Mouse (Mus musculus) embryonic facial prominence, embryonic 14.5 days (tissue): Measurements from ENCODE around the gene Rpusd1. TPM values are rescaled to one million over a fixed set of nuclear protein-coding genes. Genes with fewer than 3 reads are reported as not detected.

ENCODE experiments used
- ATAC-seq: fragments of 200-750 bp; cut with Nextera tagmentation; 2 replicates; pipeline ENCODE4 v1.8.0; 2017; ENCODE audit warnings: low read depth, moderate number of reproducible peaks, moderate TSS enrichment
- DNase-seq: peaks from one replicate; pipeline ENCODE4 v3.0.0-alpha.2; 2015; ENCODE audit warnings: low spot score
- H3K27ac ChIP-seq: fragments of 300-500 bp; sonication (generic); replicated peaks from 2 replicates; pipeline ENCODE4 v1.5.1; 2014; ENCODE audit warnings: low read depth, mild to moderate bottlenecking, low read length, moderate library complexity
- H3K27me3 ChIP-seq: fragments of 300-500 bp; sonication (generic); replicated peaks from 2 replicates; pipeline ENCODE4 v1.6.1; 2014; ENCODE audit warnings: low read length; ENCODE audit not compliant: control insufficient read depth, insufficient read depth
- H3K36me3 ChIP-seq: fragments of 300-500 bp; sonication (generic); 2 replicates; pipeline ENCODE4 v1.6.1; 2014; ENCODE audit warnings: low read length, mixed read lengths; ENCODE audit not compliant: control insufficient read depth, insufficient read depth
- H3K4me1 ChIP-seq: fragments of 300-500 bp; sonication (generic); 2 replicates; pipeline ENCODE4 v1.6.1; 2014; ENCODE audit warnings: antibody characterized with exemption, low read length; ENCODE audit not compliant: control insufficient read depth, insufficient read depth
- H3K4me2 ChIP-seq: fragments of 300-500 bp; sonication (generic); 2 replicates; pipeline ENCODE4 v1.6.1; 2014; ENCODE audit warnings: low read depth, mild to moderate bottlenecking, low read length, moderate library complexity, mixed read lengths
- H3K4me3 ChIP-seq: fragments of 300-500 bp; sonication (generic); 2 replicates; pipeline ENCODE4 v1.5.1; 2014; ENCODE audit warnings: low read depth, mild to moderate bottlenecking, low read length
- H3K9ac ChIP-seq: fragments of 300-500 bp; sonication (generic); 2 replicates; pipeline ENCODE4 v1.6.1; 2014; ENCODE audit warnings: low read depth, mild to moderate bottlenecking, low read length, moderate library complexity, mixed read lengths
- H3K9me3 ChIP-seq: fragments of 300-500 bp; sonication (generic); 2 replicates; pipeline ENCODE4 v1.6.1; 2016; ENCODE audit warnings: low read length; ENCODE audit not compliant: control insufficient read depth
- WGBS: fragments of 180-500 bp; shearing (Covaris S2); extraction: QIAGEN DNeasy Blood & Tissue Kit; methylation state at CpG from one replicate; pipeline ENCODE4 v1.1.7; 2014; 5-methylcytosine and 5-hydroxymethylcytosine counted together
- polyA plus RNA-seq: library from polyadenylated mRNA; unstranded; fragments of >200 nt; fragmentation: Nextera tagmentation; extraction: Ambion mirVana; gene quantifications from 2 replicates; pipeline ENCODE4 v1.2.1, GENCODE M21; 2014

The Rpusd1 gene
- 19.5 and 23.1 TPM in 2 replicates for polyA plus RNA-seq

- ATAC-seq (peak; percentile 98), DNase-seq (peak; percentile 100)
- under 1% methylated on average over 36 of the region's 37 CpGs for WGBS
- Histone ChIP-seq H3K4me3 (peak within 1 kb of the TSS; percentile 63), H3K27me3 (no peaks in the 10 kb centered on the region), H3K27ac (peak within 1 kb of the TSS; percentile 24), H3K4me1 (peaks cover 13% of the 10 kb centered on the region), H3K9ac (peak within 1 kb of the TSS; percentile 77), H3K4me2 (peak within 1 kb of the TSS; percentile 93), H3K36me3 (0 out of 2 replicates have a peak, but pooled peaks cover 9% of the 10 kb centered on the region), H3K9me3 (no peaks in the 10 kb centered on the region)
Observed at GRCm38 (mm10) chr17:25727265-25728008, at the start of gene Rpusd1, which contains the start of gene Chtf18. Gene Rpusd1 (plus strand): TSS chr17:25727670. Gene Chtf18 (minus strand): TSS chr17:25727419.

- H3K27me3 ChIP-seq, result no peaks in the 10 kb centered on the region
- H3K4me1 ChIP-seq, result no peaks in the 10 kb centered on the region
- peak overlapping the region; percentile 23; the same call in 1 of the 2 replicates for H3K27ac ChIP-seq
- ATAC-seq, result no peak
- H3K4me2 ChIP-seq, result no peak overlapping the region
- no peaks in the 10 kb centered on the region for H3K36me3 ChIP-seq
- WGBS, result 55% methylated on average over 6 of the region's 6 CpGs
- 0 out of 2 replicates have a peak, but pooled peaks cover 5% of the 10 kb centered on the region for H3K9me3 ChIP-seq
- DNase-seq, result no peak
- no peak overlapping the region for H3K4me3 ChIP-seq
- H3K9ac ChIP-seq, result no peak overlapping the region
Observed at GRCm38 (mm10) chr17:25677969-25678368, 49.5 kb upstream of the Rpusd1 start.

- Histone ChIP-seq H3K27me3 (no peaks in the 10 kb centered on the region), H3K4me1 (no peaks in the 10 kb centered on the region), H3K36me3 (no peaks in the 10 kb centered on the region), H3K9ac (no peak overlapping the region), H3K9me3 (0 out of 2 replicates have a peak, but pooled peaks cover 5% of the 10 kb centered on the region), H3K4me2 (no peak overlapping the region), H3K4me3 (no peak overlapping the region), H3K27ac (no peak overlapping the region)
- DNase-seq (no peak), ATAC-seq (no peak)
- WGBS, result 21% methylated on average over 5 of the region's 5 CpGs
Observed at GRCm38 (mm10) chr17:25679818-25680217, 47.7 kb upstream of the Rpusd1 start.

- Histone ChIP-seq H3K4me3 (no peak overlapping the region), H3K9ac (no peak overlapping the region), H3K36me3 (no peaks in the 10 kb centered on the region), H3K27ac (no peak overlapping the region), H3K9me3 (no peaks in the 10 kb centered on the region), H3K27me3 (no peaks in the 10 kb centered on the region), H3K4me1 (no peaks in the 10 kb centered on the region), H3K4me2 (no peak overlapping the region)
- ATAC-seq (no peak), DNase-seq (no peak)
- WGBS, result 62% methylated on average over 4 of the region's 4 CpGs
Observed at GRCm38 (mm10) chr17:25681636-25682035, 45.8 kb upstream of the Rpusd1 start.

GRCm38 (mm10) chr17:25686323-25686722, 41.1 kb upstream of the Rpusd1 start:
- DNase-seq, result no peak
- H3K4me2 ChIP-seq, result no peak overlapping the region
- 50% methylated on average over 7 of the region's 7 CpGs for WGBS

GRCm38 (mm10) chr17:25688922-25689321, 38.5 kb upstream of the Rpusd1 start:
- H3K4me3 ChIP-seq, result no peak overlapping the region
- no peak for ATAC-seq
- no peaks in the 10 kb centered on the region for H3K36me3 ChIP-seq
- no peak overlapping the region for H3K4me2 ChIP-seq
- H3K27ac ChIP-seq, result no peak overlapping the region
- H3K9me3 ChIP-seq, result no peaks in the 10 kb centered on the region
- WGBS, result 65% methylated on average over 4 of the region's 4 CpGs
- DNase-seq, result no peak
- peaks cover 3% of the 10 kb centered on the region; the same call in 1 of the 2 replicates for H3K4me1 ChIP-seq
- no peak overlapping the region for H3K9ac ChIP-seq
- no peaks in the 10 kb centered on the region for H3K27me3 ChIP-seq

More at GRCm38 (mm10) chr17:25686323-25686722, 41.1 kb upstream of the Rpusd1 start:
- Histone ChIP-seq H3K27ac (no peak overlapping the region), H3K9me3 (no peaks in the 10 kb centered on the region), H3K4me3 (no peak overlapping the region), H3K36me3 (no peaks in the 10 kb centered on the region), H3K9ac (no peak overlapping the region), H3K4me1 (peaks cover 3% of the 10 kb centered on the region; the same call in 1 of the 2 replicates), H3K27me3 (no peaks in the 10 kb centered on the region)
- no peak for ATAC-seq

- Histone ChIP-seq H3K4me3 (no peak overlapping the region), H3K9me3 (no peaks in the 10 kb centered on the region), H3K9ac (0 out of 2 replicates have a peak overlapping the region, but pooled peaks have one; percentile 1), H3K36me3 (no peaks in the 10 kb centered on the region), H3K4me1 (no peaks in the 10 kb centered on the region), H3K27me3 (no peaks in the 10 kb centered on the region), H3K4me2 (no peak overlapping the region), H3K27ac (no peak overlapping the region)
- DNase-seq (peak; percentile 44), ATAC-seq (no peak)
- 15% methylated on average over 1 of the region's 1 CpGs for WGBS
Observed at GRCm38 (mm10) chr17:25696263-25696662, 31.2 kb upstream of the Rpusd1 start.

- peak; percentile 70; the same call in 1 of the 2 replicates for ATAC-seq
- no peaks in the 10 kb centered on the region for H3K27me3 ChIP-seq
Observed at GRCm38 (mm10) chr17:25698446-25698845, 29.0 kb upstream of the Rpusd1 start.

More at GRCm38 (mm10) chr17:25698446-25698845, 29.0 kb upstream of the Rpusd1 start:
- no peak overlapping the region for H3K9ac ChIP-seq
- peak; percentile 86 for DNase-seq
- 14% methylated on average over 7 of the region's 7 CpGs for WGBS
- H3K36me3 ChIP-seq, result no peaks in the 10 kb centered on the region
- no peaks in the 10 kb centered on the region for H3K9me3 ChIP-seq
- H3K4me1 ChIP-seq, result no peaks in the 10 kb centered on the region
- H3K4me2 ChIP-seq, result no peak overlapping the region
- H3K4me3 ChIP-seq, result no peak overlapping the region
- no peak overlapping the region for H3K27ac ChIP-seq
